Mouse (Mus musculus): ENCODE measurements around the gene Pcdh7.

GRCm38 (mm10) chr5:57768469-57769022, 50.8 kb downstream of the Pcdh7 start:
- TF ChIP-seq CTCF (IDR thresholded peaks at IDR 0.05; ENCODE audit: borderline replicate concordance, extremely low read depth, insufficient read depth, insufficient read length) = no peak
- TF ChIP-seq POLR2A (IDR thresholded peaks at IDR 0.05; ENCODE audit: borderline replicate concordance, extremely low read depth, insufficient read depth, insufficient read length, poor library complexity, severe bottlenecking) = no peak

Data from brain, embryonic 14.5 days (tissue).